Mouse (Mus musculus) heart, adult 2 months (tissue): ENCODE data around the gene Spg21.

ENCODE experiments used
- CTCF ChIP-seq: fragments of 200-600 bp; IDR thresholded peaks from 2 replicates; pipeline ENCODE4 v1.8.1; 2022; ENCODE audit warnings: antibody characterized with exemption, mild to moderate bottlenecking, moderate library complexity
- POLR2A ChIP-seq: fragments of 200-500 bp; IDR thresholded peaks from 2 replicates; pipeline ENCODE4 v1.6.1; 2011; ENCODE audit warnings: mild to moderate bottlenecking, low read depth, low read length, control low read depth; ENCODE audit not compliant: insufficient read depth

GRCm38 (mm10) chr9:65464161-65464560 is 3.4 kb downstream of the Spg21 start:
- TF ChIP-seq POLR2A (no peak), CTCF (no peak)
